Mouse (Mus musculus) ovary, postnatal 36 days (tissue): ENCODE data around the gene Scml4.

Experiments used
- DNase-seq: peaks from one replicate; pipeline ENCODE4 v3.0.0; 2022; ENCODE audit warnings: low spot score, mixed read lengths

Gene Scml4

DNA sequence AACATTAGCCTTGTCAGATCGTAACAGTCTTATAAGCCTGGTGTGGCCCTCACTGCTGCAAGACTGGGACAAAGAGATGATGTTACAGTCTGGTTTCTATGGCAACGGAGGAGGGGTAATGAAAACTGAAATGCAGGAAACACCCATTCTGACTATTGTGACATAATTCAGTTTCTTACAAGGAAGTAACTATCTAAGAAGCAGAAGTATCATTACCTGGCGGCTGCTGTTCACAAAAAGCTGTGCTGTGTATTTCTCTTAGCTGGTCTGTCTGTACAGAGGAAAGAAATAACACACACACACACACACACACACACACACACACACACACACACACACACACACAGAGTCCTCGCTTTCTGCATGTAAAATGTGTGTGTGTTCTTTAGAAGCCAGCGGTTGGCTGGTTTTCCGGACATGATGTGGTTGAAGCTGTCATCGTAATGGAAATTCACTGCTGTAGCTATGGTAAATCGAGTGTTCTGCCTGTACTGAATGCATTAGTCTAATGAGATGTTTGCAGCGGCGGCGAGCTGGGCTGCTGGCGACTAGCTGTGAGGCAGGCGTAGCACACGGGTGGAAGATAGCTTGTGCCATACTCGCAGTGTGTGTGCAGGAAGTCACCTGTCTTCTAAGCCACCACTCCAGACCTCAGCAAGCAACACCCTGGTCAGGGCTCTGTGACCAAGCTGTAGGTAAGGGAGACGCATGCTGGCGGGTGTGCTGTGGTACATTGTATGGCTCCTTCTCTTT lies at the start of gene Scml4:
Gene Scml4, plus strand, starts transcription at position 212 of the 753 bp plus-strand sequence.
- no peak for DNase-seq

GRCm38 (mm10) chr10:42825923-42826322 lies 34.2 kb upstream of the Scml4 start:
- DNase-seq = no peak

GRCm38 (mm10) chr10:42827155-42827554 lies 33.0 kb upstream of the Scml4 start:
- no peak for DNase-seq

GRCm38 (mm10) chr10:42830007-42830406 lies 30.2 kb upstream of the Scml4 start:
- DNase-seq = no peak

DNA sequence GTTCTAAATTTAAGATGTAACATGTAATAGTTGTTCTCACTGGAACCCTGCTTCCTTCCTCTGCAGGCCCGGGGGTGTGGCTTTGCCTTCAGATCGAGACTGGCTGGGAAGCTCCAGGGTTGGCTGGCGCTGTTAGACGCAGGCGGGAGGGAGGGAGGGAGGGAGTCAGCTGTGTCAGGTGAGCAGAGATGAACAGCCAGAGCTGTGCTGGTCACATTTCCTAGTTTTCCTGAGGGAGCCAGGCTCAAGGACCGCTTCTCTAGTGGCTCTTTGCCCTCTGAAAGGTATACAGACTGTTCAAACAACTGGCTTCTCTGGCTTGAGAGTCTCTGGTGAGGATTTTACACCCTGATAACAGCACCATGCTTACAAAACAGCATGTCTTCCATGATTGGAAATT lies 29.8 kb upstream of the Scml4 start:
- no peak for DNase-seq

- no peak for DNase-seq
Measured at GRCm38 (mm10) chr10:42832677-42833076, 27.5 kb upstream of the Scml4 start.

DNA sequence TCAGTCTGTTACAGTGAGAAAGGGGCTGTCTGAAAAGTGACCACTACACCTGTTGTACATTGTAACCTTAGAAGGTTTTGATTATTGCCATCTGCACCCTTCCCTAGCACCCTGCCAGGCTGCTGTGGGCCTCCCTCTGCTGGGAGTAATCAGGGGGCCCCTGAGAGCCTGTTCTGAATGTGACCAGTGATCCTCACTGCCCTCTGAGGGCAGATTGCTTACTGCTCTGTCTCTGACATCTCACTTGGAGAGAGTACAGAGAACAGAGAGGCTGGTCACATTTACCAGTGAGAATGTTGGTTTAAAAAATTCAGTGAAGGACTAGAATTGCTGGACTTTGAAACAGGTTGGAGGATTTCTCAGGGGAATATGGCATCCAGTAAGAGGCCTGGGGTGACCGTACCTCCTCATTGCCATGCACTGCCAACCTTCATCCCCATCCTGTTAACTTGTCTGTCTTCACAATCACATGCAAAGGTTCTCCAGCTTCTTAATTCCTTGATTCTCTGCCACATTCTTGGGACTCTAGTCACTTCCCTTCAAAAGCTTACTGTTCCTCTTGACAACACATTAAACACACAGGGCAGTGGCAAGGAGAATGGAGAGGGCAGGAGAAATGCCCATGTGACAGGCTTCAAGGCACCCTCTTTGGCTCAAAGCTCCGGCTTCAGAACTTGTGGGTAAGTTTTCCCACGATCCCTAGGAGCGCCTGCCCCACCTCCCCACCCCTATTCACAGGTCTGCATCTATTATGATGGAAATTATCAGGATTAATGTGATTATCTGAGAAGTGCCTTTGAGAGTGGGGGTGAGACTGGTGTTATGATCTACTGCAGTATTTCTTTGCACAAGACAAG lies 26.1 kb upstream of the Scml4 start:
- no peak for DNase-seq

DNA sequence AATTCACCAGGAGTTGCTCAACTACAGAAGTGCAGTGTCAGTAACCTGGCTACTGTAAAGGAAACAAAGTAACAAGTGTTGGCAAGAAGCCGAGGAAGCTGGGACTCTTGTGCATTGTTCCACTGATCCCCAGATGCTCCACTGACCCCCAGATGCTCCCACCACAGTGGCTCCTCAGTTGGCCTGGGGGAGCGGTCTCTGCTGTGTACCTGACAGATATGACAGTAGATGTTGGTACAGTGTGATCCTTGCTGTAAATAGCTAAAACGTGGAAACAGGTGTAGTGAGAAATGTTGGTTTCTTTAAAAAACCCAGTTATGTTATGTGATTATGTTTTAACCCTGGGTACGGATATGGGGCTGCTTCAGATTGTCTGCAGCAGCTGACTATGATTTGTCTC lies 22.1 kb upstream of the Scml4 start:
- no peak for DNase-seq

DNA sequence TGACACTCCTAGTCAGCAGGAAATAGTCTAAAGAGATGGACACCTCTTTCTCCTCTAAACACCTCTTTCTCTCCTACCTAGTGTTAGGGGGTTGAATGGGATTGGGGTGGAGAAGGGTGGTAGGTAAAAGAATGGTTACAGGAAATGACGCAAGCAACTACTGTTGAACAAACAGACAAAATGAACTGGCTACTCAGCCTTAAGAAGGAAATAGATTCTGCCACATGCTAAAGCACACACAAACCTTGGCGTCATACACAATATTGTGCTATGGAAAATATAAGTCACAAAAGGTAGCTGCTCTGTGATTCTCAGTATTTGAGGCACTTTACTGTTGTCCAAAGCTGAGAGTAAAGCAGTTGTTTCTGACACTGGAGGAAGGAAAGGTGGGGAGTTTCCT lies 21.4 kb upstream of the Scml4 start:
- no peak for DNase-seq

GRCm38 (mm10) chr10:42840036-42840435 lies 20.1 kb upstream of the Scml4 start:
- no peak for DNase-seq

GRCm38 (mm10) chr10:42841531-42842195 lies 18.5 kb upstream of the Scml4 start:
- no peak for DNase-seq

DNA sequence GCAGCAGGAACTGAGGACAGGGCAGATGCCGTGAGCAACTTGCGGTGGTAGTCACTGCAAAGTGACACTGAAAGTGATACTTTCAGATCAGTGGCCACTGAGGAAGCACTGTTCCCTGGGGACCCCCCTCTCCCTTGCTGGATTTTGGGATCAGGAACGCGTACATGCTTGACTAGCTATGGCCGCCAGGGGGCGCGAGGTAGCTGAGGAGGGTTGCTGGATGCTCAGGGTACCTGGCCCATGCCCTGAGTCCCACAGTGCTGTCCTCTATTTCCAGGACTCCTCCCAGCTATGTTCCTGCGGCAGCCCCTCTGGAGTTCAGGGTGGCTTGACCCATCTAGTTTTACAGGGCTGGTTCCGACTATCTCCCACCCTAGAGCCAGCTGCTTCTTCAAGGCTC lies 17.8 kb upstream of the Scml4 start:
- DNase-seq = peak; percentile 77

GRCm38 (mm10) chr10:42843416-42843815 lies 16.8 kb upstream of the Scml4 start:
- no peak for DNase-seq

- no peak for DNase-seq
Measured at GRCm38 (mm10) chr10:42845480-42845879, 14.7 kb upstream of the Scml4 start.

- no peak for DNase-seq
Measured at GRCm38 (mm10) chr10:42848179-42849080, 11.7 kb upstream of the Scml4 start.

GRCm38 (mm10) chr10:42849081-42849400 lies 11.1 kb upstream of the Scml4 start:
- no peak for DNase-seq

DNA sequence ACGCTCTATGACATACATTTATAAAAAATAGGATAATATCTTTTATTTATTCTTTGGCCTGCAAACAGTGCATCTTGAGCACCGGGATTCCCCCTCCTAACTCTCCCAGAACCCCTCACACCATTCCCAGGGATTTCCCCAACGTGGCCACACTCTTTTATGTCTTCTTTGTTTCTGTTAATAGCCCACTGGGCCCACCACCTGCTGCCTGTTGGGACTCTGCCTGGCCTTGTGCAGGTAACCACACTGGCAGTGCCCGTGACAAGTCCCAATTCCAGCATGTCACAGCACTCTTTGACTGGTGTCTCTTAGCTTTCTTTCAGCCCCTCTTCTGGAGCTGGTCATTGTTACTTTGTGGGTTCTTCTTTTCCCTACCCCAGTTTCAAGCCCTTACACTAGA lies 5.3 kb upstream of the Scml4 start:
- DNase-seq = no peak

DNA sequence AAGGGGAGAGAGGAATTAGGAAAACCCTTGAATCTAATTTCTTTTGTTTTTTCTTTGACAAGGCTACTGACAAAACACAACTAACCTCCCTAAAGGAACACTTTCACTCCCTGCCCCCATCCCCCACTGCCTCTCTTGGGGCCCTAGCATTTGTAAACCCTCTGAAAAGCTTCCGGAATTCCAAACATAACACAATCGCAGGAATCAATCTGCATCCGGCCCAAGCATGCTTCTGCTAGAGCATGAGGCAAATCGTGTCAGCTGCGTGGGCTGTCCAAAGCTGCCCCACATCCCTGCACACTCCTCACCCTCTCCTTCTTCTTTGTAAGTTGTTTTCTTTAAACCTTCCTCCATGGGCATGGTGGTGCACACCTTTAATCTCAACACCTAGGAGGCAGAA lies 4.9 kb upstream of the Scml4 start:
- DNase-seq = no peak

- DNase-seq = no peak
Measured at GRCm38 (mm10) chr10:42856574-42856973, 3.6 kb upstream of the Scml4 start.

- DNase-seq = no peak
Measured at GRCm38 (mm10) chr10:42857021-42857420, 3.1 kb upstream of the Scml4 start.

DNA sequence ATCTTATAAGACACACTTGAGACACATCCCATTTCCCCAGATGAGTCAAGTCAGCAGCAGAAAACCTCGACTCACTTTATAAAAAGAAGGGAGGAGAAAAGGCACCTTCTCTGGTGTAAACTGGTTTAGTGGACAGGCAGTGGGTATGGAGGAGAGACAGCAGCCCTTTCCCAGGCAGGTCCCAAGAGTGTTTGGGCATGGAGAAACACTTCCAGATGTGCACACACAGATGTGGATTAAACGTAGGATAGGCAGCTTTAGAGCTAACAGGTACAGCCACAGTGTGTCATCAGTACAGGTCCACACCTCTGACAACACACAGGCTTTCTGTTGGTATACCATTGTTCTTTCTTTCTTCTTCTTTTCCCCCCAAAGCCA lies 400 bp upstream of the Scml4 start:
- DNase-seq = no peak

DNA sequence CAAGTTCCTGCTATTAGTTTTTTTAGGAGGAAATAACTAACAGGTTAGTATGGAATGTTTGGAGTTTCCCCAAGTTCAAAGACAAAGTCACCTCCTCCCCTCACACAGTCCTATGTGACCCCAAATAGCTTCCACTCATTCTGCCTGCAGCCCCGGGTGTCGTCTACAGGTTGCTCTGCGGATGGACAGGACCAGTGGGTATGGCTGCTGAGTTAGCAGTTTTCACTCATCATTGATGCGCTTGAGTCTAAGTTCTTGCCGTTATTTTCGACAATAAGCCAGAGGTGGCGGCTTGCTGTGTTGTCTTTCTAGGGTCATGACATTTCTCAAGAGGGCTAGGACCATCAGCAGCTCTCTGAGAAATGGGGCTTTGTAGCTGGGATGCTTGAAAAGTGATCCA lies 1.3 kb downstream of the Scml4 start:
- no peak for DNase-seq
